ENCODE assay signal across 26 mouse cellular contexts in genomic region chr6:87475223-87475622, GRCm38 (mm10). TPM values are rescaled to one million over a fixed set of nuclear protein-coding genes. Genes with fewer than 3 reads are reported as not detected.
"Had no signal": no experiment of that assay in that cellular context is flagged by ENCODE, and none has a peak within 500 bp of the region (broad histone marks: within the 10 kb centered on the region; RNA-seq: fewer than 3 reads in every experiment).

No protein-coding gene starts in this region.

- H3K27ac ChIP-seq: midbrain, embryonic 10.5 days; midbrain, embryonic 12.5 days; neural tube, embryonic 13.5 days; neural tube, embryonic 15.5 days had no signal

- H3K9me3 ChIP-seq: midbrain, embryonic 10.5 days; midbrain, embryonic 12.5 days; neural tube, embryonic 13.5 days; neural tube, embryonic 15.5 days had no signal

- H3K9ac ChIP-seq: lung, embryonic 14.5 days; midbrain, embryonic 12.5 days; neural tube, embryonic 13.5 days; neural tube, embryonic 15.5 days had no signal

- H3K36me3 ChIP-seq: midbrain, embryonic 10.5 days; midbrain, embryonic 12.5 days; neural tube, embryonic 13.5 days; neural tube, embryonic 15.5 days had no signal

- H3K4me2 ChIP-seq: lung, embryonic 14.5 days; midbrain, embryonic 12.5 days; neural tube, embryonic 13.5 days; neural tube, embryonic 15.5 days had no signal

- H3K4me3 ChIP-seq: midbrain, embryonic 10.5 days; midbrain, embryonic 12.5 days; myocyte; neural tube, embryonic 13.5 days; neural tube, embryonic 15.5 days had no signal

- H3K4me1 ChIP-seq: midbrain, embryonic 12.5 days; neural tube, embryonic 13.5 days had no signal

- ATAC-seq: midbrain, embryonic 16.5 days had no signal

- H3K27me3 ChIP-seq: midbrain, embryonic 12.5 days; neural tube, embryonic 13.5 days; neural tube, embryonic 15.5 days had no signal

- DNase-seq: lung, adult 18-20 months; lung, embryonic 14.5 days; lung, postnatal 10 days; lung, postnatal 4 days; midbrain, embryonic 14.5 days; retina, postnatal 1 day; right cerebral cortex, adult 18-20 months; right cerebral cortex, postnatal 25 days; right cerebral cortex, postnatal 4 days; spleen, adult 18-20 months; thymus, adult 2 months; thymus, postnatal 25 days; thymus, postnatal 4 days had no signal

RNA-seq across cellular contexts. Expression of gene Bmp10, which starts 46.4 kb away (rescaled TPM):
- total RNA-seq: megakaryocyte, adult 5-6 weeks; megakaryocyte-erythroid progenitor cell, adult 5-6 weeks had no signal
- polyA plus RNA-seq: lung, embryonic 14.5 days; midbrain, embryonic 10.5 days; midbrain, embryonic 12.5 days; midbrain, embryonic 14.5 days; midbrain, embryonic 16.5 days; myocyte; neural tube, embryonic 11.5 days; neural tube, embryonic 13.5 days; neural tube, embryonic 15.5 days; small intestine, adult 2 months; stomach, embryonic 14.5 days; stomach, embryonic 16.5 days; testis, adult 2 months had no signal
